22 mouse cellular contexts compared by ENCODE assay signal in genomic region chr10:91200581-91200980, GRCm38 (mm10).
"Had no signal": no experiment of that assay in that cellular context is flagged by ENCODE, and none has a peak within 500 bp of the region (broad histone marks: within the 10 kb centered on the region; RNA-seq: fewer than 3 reads in every experiment).

No protein-coding gene starts in this region.

- H3K36me3 ChIP-seq: heart, embryonic 13.5 days; heart, embryonic 15.5 days; hindbrain, embryonic 13.5 days; hindbrain, embryonic 15.5 days; kidney, embryonic 15.5 days; limb, embryonic 13.5 days; limb, embryonic 15.5 days; liver, embryonic 12.5 days had no signal

- H3K27me3 ChIP-seq: heart, embryonic 13.5 days; heart, embryonic 15.5 days; hindbrain, embryonic 13.5 days; hindbrain, embryonic 15.5 days; kidney, embryonic 15.5 days; limb, embryonic 13.5 days; limb, embryonic 15.5 days; liver, embryonic 12.5 days had no signal

- ATAC-seq: hindbrain, postnatal 0 days; intestine, embryonic 16.5 days; liver, embryonic 12.5 days had no signal

- DNase-seq: gastrocnemius, postnatal 25 days; heart, adult 2 months; heart, postnatal 14 days; heart, postnatal 36 days; kidney, adult 11 months; kidney, adult 2 months; kidney, adult 9 months; kidney, postnatal 14 days; kidney, postnatal 36 days; layer of hippocampus, adult 9-11 months; layer of hippocampus, postnatal 36 days; left cerebral cortex, postnatal 4 days had no signal

- H3K4me1 ChIP-seq: heart, embryonic 13.5 days; heart, embryonic 15.5 days; hindbrain, embryonic 13.5 days; hindbrain, embryonic 15.5 days; kidney, embryonic 15.5 days; limb, embryonic 13.5 days; limb, embryonic 15.5 days; liver, embryonic 12.5 days had no signal

- H3K4me3 ChIP-seq: heart, adult 2 months; heart, embryonic 13.5 days; heart, embryonic 15.5 days; hindbrain, embryonic 13.5 days; hindbrain, embryonic 15.5 days; kidney, embryonic 15.5 days; limb, embryonic 13.5 days; limb, embryonic 15.5 days; liver, embryonic 12.5 days had no signal

- H3K9me3 ChIP-seq: heart, embryonic 15.5 days; hindbrain, embryonic 13.5 days; hindbrain, embryonic 15.5 days; limb, embryonic 15.5 days; liver, embryonic 12.5 days had no signal
